Mouse (Mus musculus) neural tube, embryonic 15.5 days (tissue): ENCODE measurements around the gene Mical1. TPM values are rescaled to one million over a fixed set of nuclear protein-coding genes. Genes with fewer than 3 reads are reported as not detected.

Experiments used
- ATAC-seq: fragments of 200-750 bp; cut with Nextera tagmentation; 2 replicates; pipeline ENCODE4 v1.8.0; 2017; ENCODE audit warnings: mild to moderate bottlenecking, moderate TSS enrichment, moderate library complexity; ENCODE audit not compliant: low FRiP score
- H3K27ac ChIP-seq: fragments of 300-500 bp; sonication (generic); replicated peaks from 2 replicates; pipeline ENCODE4 v1.5.1; 2015; ENCODE audit warnings: mild to moderate bottlenecking, inconsistent platforms
- H3K27me3 ChIP-seq: fragments of 300-500 bp; sonication (generic); replicated peaks from 2 replicates; pipeline ENCODE4 v1.6.1; 2015; ENCODE audit warnings: inconsistent platforms
- H3K36me3 ChIP-seq: fragments of 300-500 bp; sonication (generic); 2 replicates; pipeline ENCODE4 v1.6.1; 2015; ENCODE audit warnings: inconsistent platforms
- H3K4me1 ChIP-seq: fragments of 300-500 bp; sonication (generic); 2 replicates; pipeline ENCODE4 v1.6.1; 2015; ENCODE audit warnings: inconsistent platforms
- H3K4me2 ChIP-seq: fragments of 300-500 bp; sonication (generic); 2 replicates; pipeline ENCODE4 v1.6.1; 2015; ENCODE audit warnings: inconsistent platforms, mild to moderate bottlenecking, moderate library complexity
- H3K4me3 ChIP-seq: fragments of 300-500 bp; sonication (generic); replicated peaks from 2 replicates; pipeline ENCODE4 v1.5.1; 2015; ENCODE audit warnings: mild to moderate bottlenecking, inconsistent platforms
- H3K9ac ChIP-seq: fragments of 300-500 bp; sonication (generic); replicated peaks from 2 replicates; pipeline ENCODE4 v1.6.1; 2015; ENCODE audit warnings: mild to moderate bottlenecking, inconsistent platforms
- H3K9me3 ChIP-seq: fragments of 300-500 bp; sonication (generic); replicated peaks from 2 replicates; pipeline ENCODE4 v1.6.1; 2016; ENCODE audit warnings: inconsistent platforms
- whole genome bisulfite sequencing: fragments of 180-500 bp; shearing (Covaris S2); methylation state at CpG from one replicate; pipeline ENCODE4 v1.1.7; 2015; ENCODE audit warnings: mixed read lengths; 5-methylcytosine and 5-hydroxymethylcytosine counted together
- polyA plus RNA-seq: library from polyadenylated mRNA; unstranded; fragments of >200 nt; fragmentation: Nextera tagmentation; extraction: Ambion mirVana; gene quantifications from 2 replicates; pipeline ENCODE4 v1.2.1, GENCODE M21; 2015

The Mical1 gene
- polyA plus RNA-seq, 1 experiment from 2014 or later = 22.7 TPM

- peaks cover 4% of the 10 kb centered on the region for H3K36me3 ChIP-seq
- no peak overlapping the region for H3K27ac ChIP-seq
- peaks cover 37% of the 10 kb centered on the region for H3K4me1 ChIP-seq
- H3K27me3 ChIP-seq = no peaks in the 10 kb centered on the region
- ATAC-seq = no peak
- WGBS = 87% methylated on average over 3 of the region's 3 CpGs
- no peak overlapping the region for H3K4me3 ChIP-seq
- H3K9ac ChIP-seq = no peak overlapping the region
- H3K9me3 ChIP-seq = no peaks in the 10 kb centered on the region
- no peak overlapping the region for H3K4me2 ChIP-seq
Observed at GRCm38 (mm10) chr10:41479961-41480360, 3.8 kb downstream of the Mical1 start.

GRCm38 (mm10) chr10:41480938-41481880 is 5.1 kb downstream of the Mical1 start:
- H3K9ac ChIP-seq = no peak overlapping the region
- peaks cover 26% of the 10 kb centered on the region for H3K4me1 ChIP-seq
- H3K36me3 ChIP-seq = peaks cover 17% of the 10 kb centered on the region

GRCm38 (mm10) chr10:41482446-41482845 is 6.3 kb downstream of the Mical1 start:
- Histone ChIP-seq H3K36me3 (peaks cover 25% of the 10 kb centered on the region), H3K4me3 (no peak overlapping the region), H3K27me3 (no peaks in the 10 kb centered on the region), H3K27ac (no peak overlapping the region), H3K4me1 (peaks cover 14% of the 10 kb centered on the region), H3K9ac (no peak overlapping the region), H3K9me3 (no peaks in the 10 kb centered on the region), H3K4me2 (no peak overlapping the region)
- 88% methylated on average over 7 of the region's 7 CpGs for WGBS
- no peak for ATAC-seq

More at GRCm38 (mm10) chr10:41480938-41481880, 5.1 kb downstream of the Mical1 start:
- H3K4me3 ChIP-seq = no peak overlapping the region
- 74% methylated on average over 33 of the region's 33 CpGs for WGBS
- no peak for ATAC-seq
- no peak overlapping the region; the same call in 1 of the 2 replicates for H3K4me2 ChIP-seq
- H3K27me3 ChIP-seq = no peaks in the 10 kb centered on the region
- H3K9me3 ChIP-seq = no peaks in the 10 kb centered on the region
- H3K27ac ChIP-seq = no peak overlapping the region

GRCm38 (mm10) chr10:41485778-41486177 is 9.7 kb downstream of the Mical1 start:
- Histone ChIP-seq H3K4me1 (peaks cover 25% of the 10 kb centered on the region), H3K4me3 (no peak overlapping the region), H3K27ac (no peak overlapping the region), H3K9me3 (no peaks in the 10 kb centered on the region), H3K4me2 (no peak overlapping the region), H3K36me3 (peaks cover 25% of the 10 kb centered on the region), H3K27me3 (no peaks in the 10 kb centered on the region), H3K9ac (no peak overlapping the region)
- no peak for ATAC-seq
- WGBS = 92% methylated on average over 16 of the region's 16 CpGs

GRCm38 (mm10) chr10:41486506-41487170 is 10.5 kb downstream of the Mical1 start:
- Histone ChIP-seq H3K27me3 (no peaks in the 10 kb centered on the region), H3K9ac (no peak overlapping the region), H3K4me2 (no peak overlapping the region), H3K9me3 (no peaks in the 10 kb centered on the region), H3K36me3 (peaks cover 25% of the 10 kb centered on the region), H3K4me1 (peaks cover 25% of the 10 kb centered on the region), H3K27ac (no peak overlapping the region), H3K4me3 (no peak overlapping the region)
- 92% methylated on average over 14 of the region's 14 CpGs for WGBS
- ATAC-seq = no peak

- peak overlapping the region; percentile 72 for H3K4me3 ChIP-seq
- H3K9ac ChIP-seq = peak overlapping the region; percentile 59; the same call in 1 of the 2 replicates
- peak overlapping the region; percentile 92 for H3K4me2 ChIP-seq
- H3K4me1 ChIP-seq = peaks cover 25% of the 10 kb centered on the region
- WGBS = 48% methylated on average over 7 of the region's 7 CpGs
- no peaks in the 10 kb centered on the region for H3K9me3 ChIP-seq
- no peak overlapping the region for H3K27ac ChIP-seq
- H3K27me3 ChIP-seq = no peaks in the 10 kb centered on the region
- no peak for ATAC-seq
- H3K36me3 ChIP-seq = peaks cover 25% of the 10 kb centered on the region
Observed at GRCm38 (mm10) chr10:41488877-41489276, 12.8 kb downstream of the Mical1 start.

GRCm38 (mm10) chr10:41489294-41489693 is 13.2 kb downstream of the Mical1 start:
- peaks cover 25% of the 10 kb centered on the region for H3K36me3 ChIP-seq
- H3K4me1 ChIP-seq = peaks cover 25% of the 10 kb centered on the region
- no peak for ATAC-seq
- H3K9me3 ChIP-seq = no peaks in the 10 kb centered on the region
- peak overlapping the region; percentile 59 for H3K9ac ChIP-seq
- no peaks in the 10 kb centered on the region for H3K27me3 ChIP-seq
- H3K4me2 ChIP-seq = peak overlapping the region; percentile 92
- WGBS = 33% methylated on average over 8 of the region's 8 CpGs
- no peak overlapping the region for H3K27ac ChIP-seq
- peak overlapping the region; percentile 72 for H3K4me3 ChIP-seq

- Histone ChIP-seq H3K9me3 (no peaks in the 10 kb centered on the region), H3K27me3 (no peaks in the 10 kb centered on the region), H3K4me2 (peak within 1 kb of the TSS; percentile 92), H3K27ac (peak within 1 kb of the TSS; percentile 71), H3K36me3 (peaks cover 21% of the 10 kb centered on the region), H3K9ac (peak within 1 kb of the TSS; percentile 59), H3K4me3 (peak within 1 kb of the TSS; percentile 72), H3K4me1 (peaks cover 25% of the 10 kb centered on the region)
- under 1% methylated on average over 50 of the region's 50 CpGs for WGBS
- peak; percentile 96 for ATAC-seq
Observed at GRCm38 (mm10) chr10:41489708-41490517, 13.8 kb downstream of the Mical1 start, which contains the start of the genes Smpd2 and Ppil6. Gene Smpd2 (minus strand): TSS chr10:41490369. Gene Ppil6 (plus strand): TSS chr10:41490439.

GRCm38 (mm10) chr10:41490518-41490873 is 14.4 kb downstream of the Mical1 start:
- ATAC-seq = no peak; the same call in 1 of the 2 replicates
- Histone ChIP-seq H3K4me3 (peak overlapping the region; percentile 72), H3K27ac (peak overlapping the region; percentile 43; the same call in 1 of the 2 replicates)

GRCm38 (mm10) chr10:41491111-41491510 is 15.0 kb downstream of the Mical1 start:
- no peak for ATAC-seq
- H3K4me1 ChIP-seq = peaks cover 25% of the 10 kb centered on the region
- H3K27ac ChIP-seq = no peak overlapping the region
- no peaks in the 10 kb centered on the region for H3K27me3 ChIP-seq
- H3K9ac ChIP-seq = no peak overlapping the region
- peak overlapping the region; percentile 72 for H3K4me3 ChIP-seq
- no peaks in the 10 kb centered on the region for H3K9me3 ChIP-seq
- 52% methylated on average over 4 of the region's 4 CpGs for WGBS
- peak overlapping the region; percentile 92 for H3K4me2 ChIP-seq
- peaks cover 9% of the 10 kb centered on the region for H3K36me3 ChIP-seq

More at GRCm38 (mm10) chr10:41490518-41490873, 14.4 kb downstream of the Mical1 start:
- Histone ChIP-seq H3K4me1 (peaks cover 25% of the 10 kb centered on the region), H3K27me3 (no peaks in the 10 kb centered on the region), H3K9ac (peak overlapping the region; percentile 54), H3K9me3 (no peaks in the 10 kb centered on the region), H3K36me3 (peaks cover 15% of the 10 kb centered on the region), H3K4me2 (peak overlapping the region; percentile 92)
- WGBS = under 1% methylated on average over 29 of the region's 29 CpGs

- H3K36me3 ChIP-seq = no peaks in the 10 kb centered on the region
- WGBS = 62% methylated on average over 4 of the region's 4 CpGs
- no peak overlapping the region for H3K9ac ChIP-seq
- H3K27me3 ChIP-seq = no peaks in the 10 kb centered on the region
- no peaks in the 10 kb centered on the region for H3K4me1 ChIP-seq
- no peak overlapping the region for H3K4me2 ChIP-seq
- H3K9me3 ChIP-seq = no peaks in the 10 kb centered on the region
- 0 out of 2 replicates have a peak, but pooled peaks have one; percentile 30 for ATAC-seq
- no peak overlapping the region for H3K4me3 ChIP-seq
- H3K27ac ChIP-seq = 0 out of 2 replicates have a peak overlapping the region, but pooled peaks have one; percentile 1
Observed at GRCm38 (mm10) chr10:41500941-41501340, 24.8 kb downstream of the Mical1 start.
